Mouse (Mus musculus) fat pad, adult 2 months (tissue): ENCODE data around the gene Smarca4.
"Not testable (repeated sequence)": the region's sequence is repeated elsewhere in the genome, so short reads cannot be mapped to it uniquely, and the experiment has no call there.

ENCODE experiments used
- DNase-seq: peaks from one replicate; pipeline ENCODE4 v3.0.0-alpha.2; 2011; ENCODE audit warnings: low read depth, low spot score; ENCODE audit errors: extremely low read depth

Smarca4 gene

GRCm38 (mm10) chr9:21615617-21616231, at the start of gene Smarca4:
Gene Smarca4 (plus strand): TSS chr9:21616169.
- DNase-seq, result peak; percentile 55

DNA sequence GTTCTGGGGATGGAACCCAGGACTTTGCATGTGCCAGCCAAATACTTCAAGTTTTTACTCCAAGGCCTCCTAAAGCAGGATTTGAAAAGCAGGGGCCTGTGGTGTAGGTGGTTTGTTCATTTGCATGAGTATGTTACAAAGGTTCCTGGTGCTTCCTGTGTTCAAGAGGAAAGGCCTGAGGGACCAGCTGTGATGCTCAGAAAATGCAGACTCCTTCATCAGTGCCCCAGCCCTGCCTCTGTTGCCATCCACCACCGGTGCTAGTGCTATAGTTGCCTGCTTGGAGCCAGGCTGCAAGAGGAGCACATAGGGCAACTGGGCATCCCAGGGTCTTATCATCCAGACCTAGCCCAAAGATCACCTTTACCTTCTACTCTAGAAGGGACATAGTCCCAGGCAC, 49.4 kb upstream of the Smarca4 start:
- no peak for DNase-seq

DNA sequence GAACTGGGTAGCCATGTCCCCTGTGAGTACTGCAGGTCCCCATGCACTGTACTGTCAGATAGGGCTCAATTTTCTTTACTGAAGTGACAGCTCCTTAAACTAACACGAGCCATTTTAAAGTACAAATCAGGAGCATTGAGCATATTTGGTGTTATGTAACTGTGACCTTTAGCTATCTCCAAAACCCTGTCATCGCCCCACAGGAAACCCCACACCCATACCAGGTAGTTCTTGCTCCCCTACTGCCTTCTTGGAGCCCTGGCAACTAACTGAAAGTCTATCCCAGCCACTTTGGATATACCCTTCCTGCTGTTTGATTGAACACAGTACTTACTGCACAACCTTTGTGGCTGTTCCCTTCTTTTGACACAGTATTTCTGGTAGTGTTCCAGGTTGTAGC, 48.9 kb upstream of the Smarca4 start:
- DNase-seq, result no peak

- no peak for DNase-seq
Observed at GRCm38 (mm10) chr9:21568657-21569255, 47.2 kb upstream of the Smarca4 start.

DNA sequence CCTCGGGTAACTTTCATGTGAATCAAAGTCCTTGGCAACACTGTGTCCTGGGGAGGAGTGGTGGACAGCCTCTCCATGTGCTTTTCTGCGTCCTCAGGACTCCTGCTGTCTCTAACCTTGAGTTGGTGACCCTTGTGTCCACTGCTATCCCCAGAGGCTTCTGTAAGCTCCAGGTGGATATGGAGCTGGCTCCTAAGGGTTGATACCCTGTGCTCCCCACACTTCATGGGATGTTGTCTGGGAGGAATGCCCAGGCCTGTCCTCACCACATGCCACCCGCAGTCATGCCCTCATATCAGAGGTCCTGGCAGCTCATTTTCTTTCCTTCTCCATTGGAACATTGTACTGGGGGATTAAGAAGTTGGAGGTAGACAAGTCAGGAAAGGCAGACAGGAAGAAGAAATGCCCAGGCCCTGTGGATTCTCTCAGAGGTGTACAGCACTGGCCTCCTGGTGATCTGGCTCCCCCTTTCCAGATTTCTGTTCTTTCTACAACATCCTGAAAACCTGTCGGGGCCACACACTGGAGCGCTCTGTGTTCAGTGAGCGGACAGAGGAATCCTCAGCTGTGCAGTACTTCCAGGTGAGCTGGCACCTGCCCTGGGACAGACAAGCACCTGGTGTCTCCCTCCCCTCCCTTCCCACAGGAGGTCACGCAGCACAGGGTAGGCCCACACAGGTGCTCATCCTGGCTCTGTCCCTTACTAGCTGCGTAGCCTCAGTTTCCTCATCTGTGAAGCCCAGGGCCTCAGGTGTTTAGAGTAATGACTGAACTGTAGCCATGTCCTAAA, 41.8 kb upstream of the Smarca4 start:
- DNase-seq, result no peak

DNA sequence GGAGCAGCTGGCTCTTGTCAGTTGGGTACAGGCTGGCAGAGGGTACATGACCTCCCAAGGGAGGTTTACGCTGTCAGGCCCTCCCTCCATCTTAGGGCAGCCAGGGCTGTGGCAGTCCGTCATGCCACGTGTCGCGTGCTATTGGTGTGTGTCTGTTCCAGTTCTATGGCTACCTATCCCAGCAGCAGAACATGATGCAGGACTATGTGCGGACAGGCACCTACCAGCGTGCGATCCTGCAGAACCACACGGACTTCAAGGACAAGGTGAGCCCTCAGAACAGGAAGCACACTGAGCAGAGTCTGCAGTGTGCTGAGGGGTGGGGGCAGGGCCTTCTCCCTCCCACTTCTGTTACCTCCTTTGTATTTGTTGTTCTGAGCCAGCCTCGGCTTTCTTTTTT, 40.7 kb upstream of the Smarca4 start:
- no peak for DNase-seq

DNA sequence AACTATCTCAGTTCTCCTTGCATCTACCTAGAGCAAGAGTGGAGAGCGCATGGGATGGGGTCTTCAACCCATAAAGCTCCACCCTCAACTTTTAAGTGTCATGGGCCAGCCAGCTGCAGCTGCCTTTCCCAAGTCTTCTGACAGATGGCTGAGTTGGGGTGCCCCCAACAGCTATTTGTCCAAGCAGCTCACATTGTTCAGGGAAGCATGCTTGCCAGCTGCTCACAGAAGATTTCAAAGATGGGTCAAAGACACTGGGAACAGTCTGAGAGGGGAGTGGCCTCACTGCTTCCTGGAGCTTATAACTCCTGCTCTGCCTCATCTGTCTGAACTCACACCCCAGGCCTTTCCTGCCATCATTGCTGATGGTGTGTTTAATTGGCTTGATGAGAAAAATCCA, 39.7 kb upstream of the Smarca4 start:
- DNase-seq, result no peak

DNA sequence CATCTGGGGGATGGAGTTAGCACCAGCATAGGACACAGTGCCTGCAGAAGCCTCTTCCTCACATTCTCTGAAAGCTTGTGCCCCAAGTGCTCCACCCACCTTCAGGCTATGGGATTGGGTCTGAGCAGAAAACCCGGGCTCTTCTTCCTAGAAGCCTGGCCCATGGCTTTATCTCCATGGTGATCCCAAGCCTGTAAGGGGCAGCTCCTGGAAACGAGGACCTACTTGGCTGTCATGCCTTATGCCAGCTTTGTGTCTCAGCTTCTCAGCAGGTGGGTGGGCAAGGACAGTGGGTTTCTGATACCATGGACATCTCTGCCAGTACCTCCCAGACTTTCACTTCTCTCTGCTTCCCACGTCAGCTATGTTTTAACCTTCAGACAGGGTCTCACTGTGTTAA, 37.7 kb upstream of the Smarca4 start:
- no peak for DNase-seq

GRCm38 (mm10) chr9:21585401-21585800, 30.6 kb upstream of the Smarca4 start:
- no peak for DNase-seq

DNA sequence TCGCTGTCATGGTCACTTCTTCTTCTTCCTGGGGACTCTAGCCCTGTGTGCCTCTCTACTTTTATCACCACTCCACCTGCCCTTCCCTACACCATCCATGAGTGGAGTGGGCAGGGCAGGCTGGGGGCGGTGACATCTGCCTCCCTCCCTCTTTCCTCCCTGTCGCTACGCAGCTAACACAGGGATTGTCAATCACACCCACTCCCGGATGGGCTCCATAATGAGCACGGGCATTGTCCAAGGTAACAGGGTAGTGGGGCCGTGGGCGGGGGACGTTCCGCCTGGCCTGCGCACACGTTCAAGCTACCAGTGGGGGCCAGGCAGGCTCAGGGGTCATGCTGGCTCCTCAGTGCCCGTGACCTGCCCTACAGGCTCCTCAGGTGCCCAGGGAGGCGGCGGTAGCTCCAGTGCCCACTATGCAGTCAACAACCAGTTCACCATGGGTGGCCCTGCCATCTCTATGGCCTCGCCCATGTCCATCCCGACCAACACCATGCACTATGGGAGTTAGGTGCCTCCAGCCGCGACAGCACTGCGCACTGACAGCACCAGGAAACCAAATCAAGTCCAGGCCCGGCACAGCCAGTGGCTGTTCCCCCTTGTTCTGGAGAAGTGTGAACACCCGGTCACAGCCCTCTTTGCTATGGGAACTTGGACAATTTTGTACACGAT, 28.2 kb upstream of the Smarca4 start:
- no peak for DNase-seq

DNA sequence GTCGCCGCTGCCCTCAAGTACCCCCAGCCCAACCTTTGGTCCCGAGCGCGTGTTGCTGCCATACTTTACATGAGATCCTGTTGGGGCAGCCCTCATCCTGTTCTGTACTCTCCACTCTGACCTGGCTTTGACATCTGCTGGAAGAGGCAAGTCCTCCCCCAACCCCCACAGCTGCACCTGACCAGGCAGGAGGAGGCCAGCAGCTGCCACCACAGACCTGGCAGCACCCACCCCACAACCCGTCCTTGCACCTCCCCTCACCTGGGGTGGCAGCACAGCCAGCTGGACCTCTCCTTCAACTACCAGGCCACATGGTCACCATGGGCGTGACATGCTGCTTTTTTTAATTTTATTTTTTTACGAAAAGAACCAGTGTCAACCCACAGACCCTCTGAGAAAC, 27.6 kb upstream of the Smarca4 start:
- no peak for DNase-seq

GRCm38 (mm10) chr9:21589538-21589937, 26.4 kb upstream of the Smarca4 start:
- no peak for DNase-seq

- DNase-seq, result no peak
Observed at GRCm38 (mm10) chr9:21591127-21591830, 24.7 kb upstream of the Smarca4 start.

DNA sequence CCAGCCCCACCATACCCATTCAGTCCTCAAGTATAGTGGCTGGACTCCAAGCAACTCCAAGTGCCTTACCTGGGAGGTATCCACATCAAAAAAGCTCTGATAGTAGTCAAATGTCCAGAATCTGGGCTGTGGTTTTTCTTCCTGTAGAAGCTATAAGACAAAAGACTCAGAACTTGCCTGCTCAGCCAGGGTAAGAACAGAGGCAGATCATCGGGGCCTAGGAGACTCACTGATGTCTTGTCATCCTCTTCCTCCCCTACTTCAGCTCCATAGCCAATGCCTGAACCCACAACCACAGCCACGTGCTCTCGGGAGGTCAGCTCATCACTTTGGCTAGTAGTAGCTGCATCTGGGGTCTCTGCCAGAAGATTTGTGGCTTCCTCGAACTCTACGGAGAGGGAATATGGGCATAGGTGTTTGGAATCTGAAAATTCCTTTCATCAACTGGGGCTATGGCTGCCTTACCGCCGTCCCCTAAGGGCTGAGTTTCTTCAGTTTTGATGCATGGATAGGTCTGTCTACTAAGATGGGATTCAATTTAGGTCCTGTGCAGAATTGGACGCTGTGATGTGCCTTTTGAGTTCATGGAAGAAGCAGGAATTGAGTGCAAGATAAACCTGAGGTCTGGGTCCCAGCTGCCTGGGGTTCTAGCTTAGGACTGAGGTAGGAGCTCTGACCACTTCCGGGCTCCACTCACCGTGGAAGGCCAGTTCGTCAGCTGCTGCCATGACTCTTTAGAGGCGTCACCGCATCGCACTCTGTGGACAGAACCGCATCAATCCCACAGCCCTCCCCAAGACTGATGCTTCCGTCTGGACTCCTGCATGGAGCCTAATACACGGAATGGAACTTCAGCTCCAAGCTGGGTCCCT, 23.9 kb upstream of the Smarca4 start:
- no peak for DNase-seq

DNA sequence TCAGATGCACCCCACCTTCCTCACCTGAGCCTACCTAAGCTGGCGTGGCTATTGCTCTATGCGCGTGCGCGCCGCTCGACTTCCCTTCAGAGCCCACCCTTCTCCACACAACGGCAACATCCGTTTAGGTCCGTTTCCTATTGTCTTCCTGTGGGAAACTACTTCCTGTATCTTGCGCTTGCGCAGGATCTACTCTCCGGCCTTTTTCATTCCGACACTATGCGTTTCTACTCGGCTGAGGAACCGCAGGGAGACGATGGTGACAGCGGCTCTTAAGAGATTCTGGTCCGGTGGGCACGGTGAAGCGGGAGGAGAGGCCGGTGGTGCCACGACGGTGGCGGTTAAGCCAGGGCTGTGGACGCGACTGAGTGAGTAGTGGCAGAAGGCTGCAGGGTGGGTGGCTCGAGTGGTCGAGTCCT, 23.3 kb upstream of the Smarca4 start, which contains the start of the genes Timm29 and Yipf2:
Timm29 (plus strand) TSS at position 20 of the 419 bp plus-strand sequence.
Yipf2 (minus strand) TSS at position 126 of the 419 bp plus-strand sequence.
- peak; percentile 73 for DNase-seq

DNA sequence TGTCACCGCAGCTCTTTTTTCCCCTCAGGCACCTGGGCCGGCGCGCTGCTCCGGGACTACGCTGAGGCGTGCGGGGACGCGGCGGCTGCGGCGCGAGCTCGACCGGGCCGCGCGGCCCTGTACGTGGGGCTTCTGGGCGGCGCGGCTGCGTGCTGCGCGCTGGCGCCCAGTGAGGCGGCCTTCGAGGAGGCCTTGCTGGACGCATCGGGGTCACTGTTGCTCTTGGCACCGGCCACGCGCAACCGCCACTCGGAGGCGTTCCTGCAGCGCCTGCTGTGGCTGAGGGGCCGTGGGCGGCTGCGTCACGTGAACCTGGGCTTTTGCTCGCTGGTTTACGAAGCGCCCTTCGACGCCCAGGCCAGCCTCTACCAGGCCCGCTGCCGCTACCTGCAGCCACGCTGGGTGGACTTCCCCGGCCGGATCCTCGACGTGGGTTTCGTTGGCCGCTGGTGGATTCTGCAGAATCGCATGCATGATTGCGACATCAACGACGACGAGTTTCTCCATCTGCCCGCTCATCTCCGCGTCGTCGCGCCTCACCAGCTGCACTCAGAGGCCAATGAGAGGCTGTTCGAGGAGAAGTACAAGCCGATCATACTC, 22.7 kb upstream of the Smarca4 start:
- no peak for DNase-seq

GRCm38 (mm10) chr9:21594350-21594749, 21.6 kb upstream of the Smarca4 start:
- DNase-seq, result not testable (repeated sequence)

DNA sequence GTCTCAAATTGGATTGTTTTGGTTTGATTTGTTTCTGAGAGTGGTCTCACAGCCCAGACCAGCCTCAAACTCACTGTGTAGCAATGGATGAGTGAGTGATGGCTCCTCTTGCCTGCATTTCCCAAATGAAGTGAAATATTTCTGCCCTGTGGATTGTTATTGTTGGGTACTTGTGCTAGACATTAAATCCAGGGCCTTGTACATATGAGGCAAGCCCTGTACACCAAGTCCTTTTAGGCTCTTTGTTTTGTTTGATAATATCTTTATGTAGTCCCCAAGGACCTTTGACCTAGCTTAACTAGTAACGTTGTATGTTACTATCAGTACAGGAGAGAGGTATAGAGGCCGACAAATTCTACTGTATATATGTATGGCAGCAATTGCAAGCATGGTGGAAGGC, 21.1 kb upstream of the Smarca4 start:
- peak; percentile 59 for DNase-seq

DNA sequence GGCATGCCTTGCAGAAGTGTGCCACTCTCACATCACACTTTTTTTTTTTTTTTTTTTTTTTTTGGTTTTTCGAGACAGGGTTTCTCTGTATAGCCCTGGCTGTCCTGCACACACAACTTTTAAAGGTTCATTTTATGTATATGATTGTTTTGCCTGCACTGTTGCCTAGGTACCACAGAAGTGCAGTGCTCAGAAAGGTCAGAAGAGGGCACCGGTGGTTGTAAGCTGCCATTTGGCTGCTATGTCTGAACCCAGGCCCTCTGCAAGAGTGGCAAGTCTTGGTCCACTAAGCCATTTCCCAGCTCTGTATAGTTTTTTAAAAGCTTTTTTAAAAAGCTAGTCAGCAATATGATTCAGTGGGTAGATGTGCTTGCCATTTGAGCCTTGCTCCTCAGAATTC, 17.8 kb upstream of the Smarca4 start:
- no peak for DNase-seq

DNA sequence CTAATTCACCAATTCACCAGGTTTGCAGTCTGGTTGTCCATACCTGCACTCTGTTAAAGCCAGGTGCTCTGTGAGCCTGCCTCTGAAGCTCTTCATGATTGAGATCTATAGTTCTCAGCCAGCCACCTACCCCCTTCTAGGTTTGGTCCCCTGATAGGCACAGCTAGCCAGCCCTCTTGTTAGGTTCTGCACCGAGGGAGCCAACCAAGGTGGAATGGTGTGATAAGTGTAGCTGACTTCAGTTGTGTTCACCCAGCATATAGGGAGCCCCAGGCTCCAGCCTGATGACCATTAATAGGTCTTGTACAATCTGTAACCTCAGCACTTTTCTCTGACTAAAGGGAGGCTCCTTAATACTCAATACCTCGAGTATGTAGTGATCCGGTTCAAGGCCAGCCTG, 15.8 kb upstream of the Smarca4 start:
- no peak for DNase-seq
